Mouse (Mus musculus) hindbrain, embryonic 14.5 days (tissue): ENCODE results near the gene Olfr325. TPM values are rescaled to one million over a fixed set of nuclear protein-coding genes. Genes with fewer than 3 reads are reported as not detected.

Source experiments
- ATAC-seq: fragments of 200-750 bp; cut with Nextera tagmentation; 2 replicates; pipeline ENCODE4 v1.8.0; 2017; ENCODE audit warnings: moderate number of reproducible peaks, mild to moderate bottlenecking, moderate TSS enrichment, moderate library complexity; ENCODE audit not compliant: low FRiP score
- DNase-seq: peaks from one replicate; pipeline ENCODE4 v3.0.0-alpha.2; 2015; ENCODE audit warnings: low spot score
- H3K27ac ChIP-seq: fragments of 300-500 bp; sonication (generic); 2 replicates; pipeline ENCODE4 v1.5.1; 2014; ENCODE audit warnings: mild to moderate bottlenecking, moderate library complexity
- H3K27me3 ChIP-seq: fragments of 300-500 bp; sonication (generic); 2 replicates; pipeline ENCODE4 v1.6.1; 2014; ENCODE audit warnings: mild to moderate bottlenecking, low read length, mixed read lengths; ENCODE audit not compliant: control insufficient read depth, insufficient read depth
- H3K36me3 ChIP-seq: fragments of 300-500 bp; sonication (generic); replicated peaks from 2 replicates; pipeline ENCODE4 v1.6.1; 2014; ENCODE audit not compliant: control insufficient read depth, insufficient read depth
- H3K4me1 ChIP-seq: fragments of 300-500 bp; sonication (generic); replicated peaks from 2 replicates; pipeline ENCODE4 v1.6.1; 2014; ENCODE audit warnings: antibody characterized with exemption, low read length, mixed read lengths; ENCODE audit not compliant: control insufficient read depth, insufficient read depth
- H3K4me2 ChIP-seq: fragments of 300-500 bp; sonication (generic); replicated peaks from 2 replicates; pipeline ENCODE4 v1.6.1; 2014; ENCODE audit warnings: mild to moderate bottlenecking, moderate library complexity
- H3K4me3 ChIP-seq: fragments of 300-500 bp; sonication (generic); replicated peaks from 2 replicates; pipeline ENCODE4 v1.5.1; 2014; ENCODE audit warnings: mild to moderate bottlenecking, low read length
- H3K9ac ChIP-seq: fragments of 300-500 bp; sonication (generic); 2 replicates; pipeline ENCODE4 v1.6.1; 2014
- H3K9me3 ChIP-seq: fragments of 300-500 bp; sonication (generic); 2 replicates; pipeline ENCODE4 v1.6.1; 2016; ENCODE audit warnings: low read length; ENCODE audit not compliant: control insufficient read depth
- WGBS: fragments of 180-500 bp; shearing (Covaris S2); extraction: QIAGEN DNeasy Blood & Tissue Kit; methylation state at CpG from one replicate; pipeline ENCODE4 v1.1.7; 2014; 5-methylcytosine and 5-hydroxymethylcytosine counted together
- polyA plus RNA-seq: library from polyadenylated mRNA; unstranded; fragments of >200 nt; fragmentation: Nextera tagmentation; extraction: Ambion mirVana; gene quantifications from 2 replicates; pipeline ENCODE4 v1.2.1, GENCODE M21; 2014

Olfr325 gene
- polyA plus RNA-seq, 1 experiment from 2014 or later: not detected

- H3K9ac ChIP-seq: no peak within 1 kb of the TSS
- H3K4me2 ChIP-seq: no peak within 1 kb of the TSS
- H3K9me3 ChIP-seq: no peaks in the 10 kb centered on the region
- no peak within 1 kb of the TSS for H3K27ac ChIP-seq
- no peak for ATAC-seq
- no peaks in the 10 kb centered on the region for H3K4me1 ChIP-seq
- DNase-seq: no peak
- 89% methylated on average over 4 of the region's 4 CpGs for WGBS
- H3K4me3 ChIP-seq: no peak within 1 kb of the TSS
- H3K36me3 ChIP-seq: no peaks in the 10 kb centered on the region
- H3K27me3 ChIP-seq: no peaks in the 10 kb centered on the region
These were observed 38.4 kb downstream of the Olfr325 start, which contains the start of gene 2210407C18Rik for GRCm38 (mm10) chr11:58615975-58616374. Gene 2210407C18Rik (minus strand): TSS chr11:58616075.

DNA sequence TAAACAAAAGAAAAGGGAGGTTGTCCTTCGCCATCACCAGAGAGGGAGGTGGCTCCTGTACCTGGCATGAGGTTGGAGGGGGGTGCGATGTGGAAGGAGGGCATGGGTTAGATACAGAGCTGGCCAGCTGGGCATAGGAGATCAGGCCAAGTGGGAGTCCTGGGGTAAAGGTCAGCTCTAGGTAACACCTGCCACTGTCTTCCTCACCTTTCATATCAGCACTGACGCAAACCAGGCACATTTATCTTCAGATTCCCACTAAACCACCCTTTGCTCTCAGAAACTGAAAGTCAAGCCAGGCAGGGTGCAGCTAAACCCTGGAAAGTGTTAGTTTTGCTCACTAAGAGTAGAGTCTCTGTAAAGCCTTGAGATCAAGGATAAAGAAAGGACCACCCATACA is 40.8 kb downstream of the Olfr325 start:
- H3K27ac ChIP-seq: no peak overlapping the region
- H3K27me3 ChIP-seq: no peaks in the 10 kb centered on the region
- H3K4me1 ChIP-seq: no peaks in the 10 kb centered on the region
- H3K9ac ChIP-seq: no peak overlapping the region
- no peak for DNase-seq
- H3K4me2 ChIP-seq: no peak overlapping the region
- 74% methylated on average over 3 of the region's 3 CpGs for WGBS
- H3K36me3 ChIP-seq: no peaks in the 10 kb centered on the region
- H3K9me3 ChIP-seq: no peaks in the 10 kb centered on the region
- no peak overlapping the region for H3K4me3 ChIP-seq
- no peak for ATAC-seq

DNA sequence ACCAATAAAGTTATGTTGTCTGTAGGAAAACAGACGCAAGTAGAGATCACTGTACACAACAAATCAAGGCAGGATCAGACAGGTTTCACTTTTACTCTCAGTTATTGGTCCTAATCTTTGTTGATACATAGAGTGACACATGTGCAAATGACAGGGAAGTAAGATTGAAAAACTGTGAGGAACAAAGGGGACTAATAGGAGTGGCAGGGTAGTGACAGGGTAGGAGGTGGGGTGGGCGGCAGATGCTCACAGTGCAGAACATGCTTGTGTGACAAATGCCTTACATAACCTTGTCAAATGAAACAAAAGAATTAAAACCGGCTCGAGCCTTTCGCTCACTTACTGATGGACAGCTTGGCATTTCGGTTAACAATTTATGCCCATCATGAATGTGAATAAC is 41.3 kb downstream of the Olfr325 start:
- no peaks in the 10 kb centered on the region for H3K9me3 ChIP-seq
- no peak overlapping the region for H3K4me3 ChIP-seq
- H3K36me3 ChIP-seq: no peaks in the 10 kb centered on the region
- 46% methylated on average over 6 of the region's 6 CpGs for WGBS
- no peak overlapping the region for H3K9ac ChIP-seq
- no peak overlapping the region for H3K4me2 ChIP-seq
- no peak overlapping the region for H3K27ac ChIP-seq
- no peaks in the 10 kb centered on the region for H3K27me3 ChIP-seq
- H3K4me1 ChIP-seq: no peaks in the 10 kb centered on the region
- DNase-seq (no peak), ATAC-seq (no peak)

DNA sequence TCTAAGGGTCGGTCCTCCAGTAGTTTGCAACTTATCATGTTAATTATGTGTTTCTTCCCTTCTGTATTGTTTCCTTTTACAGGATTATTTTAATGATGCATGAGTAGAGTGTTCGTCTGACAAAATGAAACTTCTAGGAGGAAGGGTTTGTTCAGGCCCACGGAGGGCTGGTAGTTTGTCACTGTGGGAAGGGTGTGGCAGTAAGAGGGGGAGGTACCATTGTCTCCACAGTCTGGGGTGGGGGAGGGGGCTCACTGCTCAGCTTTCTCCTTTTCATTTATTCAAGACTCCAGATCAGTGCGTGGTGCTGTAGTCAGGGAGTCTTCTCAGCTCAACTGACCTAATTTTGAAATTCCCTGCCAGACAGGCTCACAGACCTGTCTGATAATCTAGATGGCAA is 48.6 kb downstream of the Olfr325 start:
- no peaks in the 10 kb centered on the region for H3K27me3 ChIP-seq
- DNase-seq (no peak), ATAC-seq (no peak)
- H3K27ac ChIP-seq: no peak overlapping the region
- H3K4me1 ChIP-seq: no peaks in the 10 kb centered on the region
- H3K9ac ChIP-seq: no peak overlapping the region
- 47% methylated on average over 4 of the region's 4 CpGs for WGBS
- H3K36me3 ChIP-seq: no peaks in the 10 kb centered on the region
- no peaks in the 10 kb centered on the region for H3K9me3 ChIP-seq
- H3K4me3 ChIP-seq: no peak overlapping the region
- H3K4me2 ChIP-seq: no peak overlapping the region

DNA sequence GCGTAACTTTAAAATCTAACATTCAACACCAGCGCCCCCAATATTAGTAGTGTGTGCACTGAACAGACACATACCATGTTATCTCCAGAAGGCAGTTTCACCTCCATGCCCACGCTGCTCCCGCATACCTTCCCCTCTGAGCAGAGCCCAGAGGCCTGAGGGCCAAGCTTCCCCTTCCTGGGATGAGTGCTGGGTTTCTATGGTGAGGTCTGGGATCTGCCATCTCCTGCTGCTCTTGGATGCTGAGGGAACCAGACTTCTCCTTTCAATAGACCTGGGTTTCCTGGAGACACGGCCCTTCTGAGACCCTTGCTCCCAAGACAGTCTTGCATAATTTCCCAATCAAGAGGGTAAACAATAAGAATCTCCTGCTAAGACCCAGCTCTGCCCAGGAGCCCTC is 52.9 kb downstream of the Olfr325 start, which contains the start of gene Olfr323:
TSS of gene Olfr323 (minus strand) at position 101 of the 400 bp plus-strand sequence.
- Histone ChIP-seq H3K36me3 (no peaks in the 10 kb centered on the region), H3K4me3 (no peak within 1 kb of the TSS), H3K9ac (no peak within 1 kb of the TSS), H3K27me3 (no peaks in the 10 kb centered on the region), H3K27ac (no peak within 1 kb of the TSS), H3K4me2 (no peak within 1 kb of the TSS), H3K4me1 (no peaks in the 10 kb centered on the region), H3K9me3 (no peaks in the 10 kb centered on the region)
- 73% methylated on average over 5 of the region's 5 CpGs for WGBS
- no peak for ATAC-seq
- no peak for DNase-seq

Other genes with a start within 250 kb of the Olfr325 start
- gene Zfp672, start 247.4 kb upstream of the Olfr325 start, polyA plus RNA-seq: 38.3 and 44.3 TPM in 2 replicates
- gene Sh3bp5l, start 247.0 kb upstream of the Olfr325 start, polyA plus RNA-seq: 34.3 and 36.5 TPM in 2 replicates
- not detected in 2 replicates for gene Lypd8, start 198.7 kb upstream of the Olfr325 start, polyA plus RNA-seq
- not detected in 2 replicates for gene 1810065E05Rik, start 156.6 kb upstream of the Olfr325 start, polyA plus RNA-seq
- gene Gm12253, start 145.2 kb upstream of the Olfr325 start, polyA plus RNA-seq: not detected in 2 replicates
- not detected in 2 replicates for gene Lypd9, start 124.8 kb upstream of the Olfr325 start, polyA plus RNA-seq
- gene Olfr30, start 115.5 kb upstream of the Olfr325 start, polyA plus RNA-seq: not detected in 2 replicates
- gene Olfr332, start 85.2 kb upstream of the Olfr325 start, polyA plus RNA-seq: not detected in 2 replicates
- not detected in 2 replicates for gene Olfr331, start 75.2 kb upstream of the Olfr325 start, polyA plus RNA-seq
- not detected in 2 replicates for gene Olfr330, start 42.9 kb upstream of the Olfr325 start, polyA plus RNA-seq
- 0.12 TPM in 1 of 2 replicates, not detected in the other for gene Olfr329-ps, start 31.3 kb upstream of the Olfr325 start, polyA plus RNA-seq
- gene Olfr328, start 22.1 kb upstream of the Olfr325 start, polyA plus RNA-seq: 0.12 TPM in 1 of 2 replicates, not detected in the other
- gene Olfr224, start 7.2 kb upstream of the Olfr325 start, polyA plus RNA-seq: not detected in 2 replicates
- gene Olfr324, start 17.4 kb downstream of the Olfr325 start, polyA plus RNA-seq: 0.25 TPM in 1 of 2 replicates, not detected in the other
- not detected in 2 replicates for gene 2210407C18Rik, start 38.3 kb downstream of the Olfr325 start, polyA plus RNA-seq
- not detected in 2 replicates for gene Olfr323, start 52.8 kb downstream of the Olfr325 start, polyA plus RNA-seq
- gene Trim58, start 62.7 kb downstream of the Olfr325 start, polyA plus RNA-seq: 0.20 TPM in 1 of 2 replicates, not detected in the other
- not detected in 2 replicates for gene Olfr322, start 81.1 kb downstream of the Olfr325 start, polyA plus RNA-seq
- gene Olfr320, start 103.4 kb downstream of the Olfr325 start, polyA plus RNA-seq: not detected in 2 replicates
- not detected in 2 replicates for gene Olfr319, start 121.4 kb downstream of the Olfr325 start, polyA plus RNA-seq
- gene Olfr318, start 146.3 kb downstream of the Olfr325 start, polyA plus RNA-seq: not detected in 2 replicates
- gene Olfr317, start 161.5 kb downstream of the Olfr325 start, polyA plus RNA-seq: 0.09 and 0.12 TPM in 2 replicates
- gene Olfr316, start 175.0 kb downstream of the Olfr325 start, polyA plus RNA-seq: not detected in 2 replicates
- gene Olfr315, start 195.5 kb downstream of the Olfr325 start, polyA plus RNA-seq: not detected in 2 replicates
- not detected in 2 replicates for gene Olfr314, start 205.2 kb downstream of the Olfr325 start, polyA plus RNA-seq
- gene Fam183b, start 224.2 kb downstream of the Olfr325 start, polyA plus RNA-seq: 6.5 and 9.4 TPM in 2 replicates
- not detected in 2 replicates for gene Olfr313, start 237.3 kb downstream of the Olfr325 start, polyA plus RNA-seq